Comparison of ENCODE assay signal across 10 mouse cellular contexts in genomic region chr17:87332142-87332815, GRCm38 (mm10). TPM values are rescaled to one million over a fixed set of nuclear protein-coding genes. Genes with fewer than 3 reads are reported as not detected.
DNase-seq lines count a peak whose midpoint lies in the region; ATAC-seq and TF ChIP-seq lines count a peak whose summit lies in the region.
"Had no signal": no experiment of that assay in that cellular context is flagged by ENCODE, and none has a peak within 500 bp of the region (broad histone marks: within the 10 kb centered on the region; RNA-seq: fewer than 3 reads in every experiment).

No protein-coding gene starts in this region.

- 0 out of 2 replicates have a peak overlapping the region, but pooled peaks have one; percentile 17 for H3K9ac ChIP-seq in hindbrain, postnatal 0 days (replicated peaks; ENCODE audit: low read length)
- no peak overlapping the region for H3K9ac ChIP-seq in stomach, postnatal 0 days (ENCODE audit: low read length)
- H3K9ac ChIP-seq: liver, postnatal 0 days had no signal

- no peak overlapping the region for H3K4me3 ChIP-seq in hindbrain, postnatal 0 days (ENCODE audit: low read length)
- H3K4me3 ChIP-seq in stomach, postnatal 0 days (ENCODE audit: low read depth, low read length), result no peak overlapping the region
- H3K4me3 ChIP-seq: limb, embryonic 10.5 days had no signal

- WGBS in hindbrain, postnatal 0 days, result 32% methylated on average over 9 of the region's 9 CpGs
- WGBS in stomach, postnatal 0 days, result 74% methylated on average over 9 of the region's 9 CpGs

- no peak for TF ChIP-seq EP300 in stomach, postnatal 0 days (optimal IDR thresholded peaks at IDR 0.05)

- peak overlapping the region; percentile 25; the same call in 1 of the 2 replicates for H3K4me2 ChIP-seq in hindbrain, postnatal 0 days (ENCODE audit: low read depth, low read length)
- no peak overlapping the region for H3K4me2 ChIP-seq in stomach, postnatal 0 days (replicated peaks; ENCODE audit: low read depth)

- no peak for TF ChIP-seq CTCF in hindbrain, postnatal 0 days (IDR thresholded peaks at IDR 0.05; ENCODE audit: low read depth)
- TF ChIP-seq CTCF in stomach, postnatal 0 days (IDR thresholded peaks at IDR 0.05; ENCODE audit: low read depth), result no peak

- peaks cover 39% of the 10 kb centered on the region for H3K4me1 ChIP-seq in hindbrain, postnatal 0 days (ENCODE audit: insufficient read depth, low read length)
- H3K4me1 ChIP-seq in stomach, postnatal 0 days (replicated peaks; ENCODE audit: control insufficient read depth, insufficient read depth), result no peaks in the 10 kb centered on the region

- ATAC-seq in hindbrain, postnatal 0 days, result no peak; the same call in 1 of the 2 replicates
- no peak for ATAC-seq in stomach, postnatal 0 days (ENCODE audit: low FRiP score, low TSS enrichment)
- ATAC-seq: liver, postnatal 0 days had no signal

- no peaks in the 10 kb centered on the region for H3K9me3 ChIP-seq in hindbrain, postnatal 0 days (ENCODE audit: low read length)
- no peaks in the 10 kb centered on the region for H3K9me3 ChIP-seq in stomach, postnatal 0 days (ENCODE audit: control insufficient read depth, low read length)
- H3K9me3 ChIP-seq: limb, embryonic 10.5 days had no signal

- peak overlapping the region; percentile 78 for H3K27ac ChIP-seq in hindbrain, postnatal 0 days
- peak overlapping the region; percentile 35; the same call in 1 of the 2 replicates for H3K27ac ChIP-seq in stomach, postnatal 0 days (replicated peaks)

- DNase-seq in cerebellum, adult 8-10 months, result peak; percentile 56
- DNase-seq in cerebellum, postnatal 10 days, result no peak
- DNase-seq in right cerebral cortex, postnatal 10 days (ENCODE audit: low spot score in 2 of 2), result peak; percentile 63 to 71
- DNase-seq in right cerebral cortex, adult 2 months (ENCODE audit: low spot score in 2 of 2), result no peak
- no peak for DNase-seq in hindbrain, postnatal 0 days (ENCODE audit: low spot score)
- DNase-seq in stomach, postnatal 0 days (ENCODE audit: low spot score), result no peak
- no peak for DNase-seq in ovary, postnatal 36 days (ENCODE audit: low spot score)
- no peak for DNase-seq in embryo, embryonic 10.5 days (ENCODE audit: low spot score)
- DNase-seq: liver, postnatal 0 days had no signal

- H3K27me3 ChIP-seq in hindbrain, postnatal 0 days (ENCODE audit: insufficient read depth, low read length), result no peaks in the 10 kb centered on the region
- H3K27me3 ChIP-seq in stomach, postnatal 0 days (ENCODE audit: control insufficient read depth, insufficient read depth, low read length), result no peaks in the 10 kb centered on the region

- H3K36me3 ChIP-seq in hindbrain, postnatal 0 days (ENCODE audit: insufficient read depth, low read length), result no peaks in the 10 kb centered on the region
- no peaks in the 10 kb centered on the region for H3K36me3 ChIP-seq in stomach, postnatal 0 days (ENCODE audit: control insufficient read depth, insufficient read depth, low read length)
- H3K36me3 ChIP-seq: limb, embryonic 10.5 days had no signal

RNA-seq across cellular contexts. Expression of gene Ttc7, which starts 49.6 kb away (rescaled TPM):
- 9.9 and 10.9 TPM in 2 replicates for total RNA-seq in hindbrain, postnatal 0 days (2014; rRNA removed)
- 9.0 and 13.3 TPM in 2 replicates for polyA plus RNA-seq in hindbrain, postnatal 0 days (2015; fragmentation: Nextera tagmentation; extraction: Ambion mirVana)
- polyA plus RNA-seq in stomach, postnatal 0 days (2015; fragmentation: Nextera tagmentation; extraction: Ambion mirVana), result 19.9 and 21.2 TPM in 2 replicates

Comparison
In these comparisons a context has a peak if more than half of its experiments do, and no peak if none do; other contexts are left out.
1. DNase-seq: peak in cerebellum, adult 8-10 months (single experiment) and right cerebral cortex, postnatal 10 days (2 of 2); none in cerebellum, postnatal 10 days (0 of 2), right cerebral cortex, adult 2 months (0 of 2), hindbrain, postnatal 0 days (single experiment), stomach, postnatal 0 days (single experiment), ovary, postnatal 36 days (single experiment) and embryo, embryonic 10.5 days (single experiment).